ENCODE assay signal across 8 mouse cellular contexts in the genomic region with DNA sequence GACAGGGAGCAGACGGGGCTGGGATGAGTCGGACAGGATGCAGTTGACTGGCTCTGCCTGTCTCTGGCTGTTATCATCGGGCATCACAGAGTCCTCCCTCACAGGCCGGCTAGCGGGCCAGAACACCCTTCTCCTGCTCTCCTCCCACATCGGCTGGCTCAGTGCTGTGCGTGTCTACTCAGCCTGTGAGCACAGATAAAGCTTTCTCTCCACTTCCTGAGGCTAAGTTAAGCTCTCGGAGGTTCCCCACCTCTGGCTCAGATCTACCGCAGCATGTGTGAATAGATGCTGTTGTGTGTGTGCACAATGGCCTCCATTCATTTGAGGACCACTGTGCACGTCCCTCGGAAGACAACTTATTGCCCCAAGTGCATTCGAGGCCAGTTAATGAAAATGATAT. TPM values are rescaled to one million over a fixed set of nuclear protein-coding genes. Genes with fewer than 3 reads are reported as not detected.
DNase-seq lines count a peak whose midpoint lies in the region; ATAC-seq and TF ChIP-seq lines count a peak whose summit lies in the region.

No protein-coding gene starts in this region.

- ATAC-seq in hindbrain, embryonic 11.5 days (ENCODE audit: low FRiP score): no peak
- no peak for ATAC-seq in hindbrain, embryonic 14.5 days (ENCODE audit: low FRiP score)
- no peak for ATAC-seq in embryonic facial prominence, embryonic 12.5 days (ENCODE audit: insufficient number of reproducible peaks, insufficient read depth, low FRiP score, low TSS enrichment)

- no peaks in the 10 kb centered on the region for H3K9me3 ChIP-seq in hindbrain, embryonic 11.5 days (ENCODE audit: control insufficient read depth, low read length)
- no peaks in the 10 kb centered on the region for H3K9me3 ChIP-seq in hindbrain, embryonic 14.5 days (ENCODE audit: control insufficient read depth, low read length)
- no peaks in the 10 kb centered on the region for H3K9me3 ChIP-seq in embryonic facial prominence, embryonic 12.5 days

- no peaks in the 10 kb centered on the region for H3K36me3 ChIP-seq in hindbrain, embryonic 11.5 days (ENCODE audit: control insufficient read depth, insufficient read depth, low read length)
- H3K36me3 ChIP-seq in hindbrain, embryonic 14.5 days (replicated peaks; ENCODE audit: control insufficient read depth, insufficient read depth): no peaks in the 10 kb centered on the region
- H3K36me3 ChIP-seq in embryonic facial prominence, embryonic 12.5 days: no peaks in the 10 kb centered on the region
- H3K36me3 ChIP-seq in myocyte (ENCODE audit: control insufficient read depth, insufficient read depth): no peaks in the 10 kb centered on the region

- H3K4me2 ChIP-seq in hindbrain, embryonic 11.5 days (replicated peaks; ENCODE audit: low read depth, low read length): no peak overlapping the region
- H3K4me2 ChIP-seq in hindbrain, embryonic 14.5 days (replicated peaks): no peak overlapping the region
- H3K4me2 ChIP-seq in embryonic facial prominence, embryonic 12.5 days (replicated peaks): no peak overlapping the region
- H3K4me2 ChIP-seq in myocyte (ENCODE audit: low read depth): peak overlapping the region; percentile 36

- no peaks in the 10 kb centered on the region for H3K4me1 ChIP-seq in hindbrain, embryonic 11.5 days (replicated peaks; ENCODE audit: control insufficient read depth, insufficient read depth, low read length)
- H3K4me1 ChIP-seq in hindbrain, embryonic 14.5 days (replicated peaks; ENCODE audit: control insufficient read depth, insufficient read depth, low read length): no peaks in the 10 kb centered on the region
- H3K4me1 ChIP-seq in embryonic facial prominence, embryonic 12.5 days: peaks cover 9% of the 10 kb centered on the region

- H3K4me3 ChIP-seq in hindbrain, embryonic 11.5 days (ENCODE audit: low read depth, low read length): no peak overlapping the region
- no peak overlapping the region for H3K4me3 ChIP-seq in hindbrain, embryonic 14.5 days (replicated peaks; ENCODE audit: low read length)
- H3K4me3 ChIP-seq in embryonic facial prominence, embryonic 12.5 days: no peak overlapping the region
- H3K4me3 ChIP-seq in myocyte: no peak overlapping the region

- peaks cover 76% of the 10 kb centered on the region for H3K79me2 ChIP-seq in myocyte (ENCODE audit: control insufficient read depth, insufficient read depth)

- WGBS in hindbrain, embryonic 11.5 days: 42% methylated on average over 12 of the region's 12 CpGs
- 19% methylated on average over 12 of the region's 12 CpGs for WGBS in hindbrain, embryonic 14.5 days
- WGBS in embryonic facial prominence, embryonic 12.5 days: 29% methylated on average over 12 of the region's 12 CpGs

- H3K27me3 ChIP-seq in hindbrain, embryonic 11.5 days (ENCODE audit: control insufficient read depth, insufficient read depth, low read length): no peaks in the 10 kb centered on the region
- H3K27me3 ChIP-seq in hindbrain, embryonic 14.5 days (ENCODE audit: control insufficient read depth, insufficient read depth, low read length): no peaks in the 10 kb centered on the region
- no peaks in the 10 kb centered on the region for H3K27me3 ChIP-seq in embryonic facial prominence, embryonic 12.5 days
- no peaks in the 10 kb centered on the region for H3K27me3 ChIP-seq in myocyte (ENCODE audit: control insufficient read depth, insufficient read depth, insufficient read length)

- H3K9ac ChIP-seq in hindbrain, embryonic 11.5 days (ENCODE audit: low read depth, low read length): no peak overlapping the region
- H3K9ac ChIP-seq in hindbrain, embryonic 14.5 days: no peak overlapping the region
- no peak overlapping the region for H3K9ac ChIP-seq in embryonic facial prominence, embryonic 12.5 days

- intact Hi-C loops in left cerebral cortex, postnatal 14 days (cut with DNase I): no loop called here

- no peak overlapping the region for H3ac ChIP-seq in myocyte (ENCODE audit: control insufficient read depth, insufficient read length)

- peak; percentile 19 for DNase-seq in hindbrain, embryonic 11.5 days (ENCODE audit: low spot score)
- no peak for DNase-seq in hindbrain, embryonic 14.5 days (ENCODE audit: low spot score)
- peak; percentile 69 for DNase-seq in 416B (ENCODE audit: low read depth)
- peak; percentile 45 to 48 for DNase-seq in left cerebral cortex, postnatal 14 days (ENCODE audit: low spot score in 2 of 2)
- DNase-seq in adrenal gland, adult 2 months: no peak
- no peak for DNase-seq in kidney, postnatal 10 days

- no peak overlapping the region for H3K27ac ChIP-seq in hindbrain, embryonic 11.5 days (ENCODE audit: low read depth, low read length)
- H3K27ac ChIP-seq in hindbrain, embryonic 14.5 days: no peak overlapping the region
- H3K27ac ChIP-seq in embryonic facial prominence, embryonic 12.5 days: 0 out of 2 replicates have a peak overlapping the region, but pooled peaks have one; percentile 41

- TF ChIP-seq POLR2A in myocyte (IDR thresholded peaks at IDR 0.05; ENCODE audit: insufficient read length, low read depth): no peak

TF ChIP-seq in myocyte, 11 proteins besides CTCF, POLR2A, EP300 and RAD21:
- no peak for TF ChIP-seq MAX (IDR thresholded peaks at IDR 0.05; ENCODE audit: low read depth)
- no peak for TF ChIP-seq E2F4 (IDR thresholded peaks at IDR 0.05; ENCODE audit: insufficient read depth)
- TF ChIP-seq TCF3 (IDR thresholded peaks at IDR 0.05; ENCODE audit: insufficient read length, low read depth): no peak
- no peak for TF ChIP-seq CEBPB (IDR thresholded peaks at IDR 0.05; ENCODE audit: insufficient read depth, poor library complexity, severe bottlenecking)
- no peak for TF ChIP-seq SRF (IDR thresholded peaks at IDR 0.05; ENCODE audit: control insufficient read depth, insufficient read length, low read depth)
- no peak for TF ChIP-seq REST (IDR thresholded peaks at IDR 0.05; ENCODE audit: insufficient read depth, insufficient read length)
- no peak for TF ChIP-seq TCF12 (IDR thresholded peaks at IDR 0.05; ENCODE audit: insufficient read depth, poor library complexity, severe bottlenecking)
- TF ChIP-seq USF1 (IDR thresholded peaks at IDR 0.05; ENCODE audit: low read depth): no peak
- no peak for TF ChIP-seq MYOD1 (IDR thresholded peaks at IDR 0.05; ENCODE audit: control insufficient read depth in 1 of 3, insufficient read length in 2 of 3, low read depth in 2 of 3)
- TF ChIP-seq POLR2AphosphoS2 (IDR thresholded peaks at IDR 0.05; ENCODE audit: insufficient read length, low read depth): no peak
- no peak for TF ChIP-seq MYOG (IDR thresholded peaks at IDR 0.05; ENCODE audit: control insufficient read depth in 1 of 3, insufficient read depth in 1 of 3, insufficient read length in 2 of 3, low read depth in 2 of 3)

RNA-seq across cellular contexts. Expression of gene 1700034J05Rik, which starts 1.7 kb away (rescaled TPM):
- 0.20 and 0.46 TPM in 2 replicates for polyA plus RNA-seq in hindbrain, embryonic 11.5 days (2014; fragmentation: Nextera tagmentation; extraction: Ambion mirVana)
- polyA plus RNA-seq in hindbrain, embryonic 14.5 days (2014; fragmentation: Nextera tagmentation; extraction: Ambion mirVana): 0.12 TPM in 1 of 2 replicates, not detected in the other
- 0.11 and 0.17 TPM in 2 replicates for polyA plus RNA-seq in embryonic facial prominence, embryonic 12.5 days (2016; fragmentation: Nextera tagmentation; extraction: Ambion mirVana)
- not detected for total RNA-seq in left cerebral cortex, postnatal 14 days (2021)
- 0.02 TPM for polyA plus RNA-seq in myocyte (2012; fragmentation: generic; extraction: Trizol)
- not detected for total RNA-seq in adrenal gland, adult 2 months (2021)
- not detected in 2 replicates for polyA plus RNA-seq in adrenal gland, adult 2 months (2012; rRNA removed)

Comparison
In these comparisons a context has a peak if more than half of its experiments do, and no peak if none do; other contexts are left out.
1. DNase-seq: peak in hindbrain, embryonic 11.5 days (single experiment), 416B (single experiment) and left cerebral cortex, postnatal 14 days (2 of 2); none in hindbrain, embryonic 14.5 days (single experiment), adrenal gland, adult 2 months (single experiment) and kidney, postnatal 10 days (single experiment).